In genomic region chr10:7662471-7663141, GRCm38 (mm10) we compare ENCODE assay signal across 8 mouse cellular contexts. TPM values are rescaled to one million over a fixed set of nuclear protein-coding genes. Genes with fewer than 3 reads are reported as not detected.
A peak's percentile ranks its signal among the peaks of the same experiment; 100 is the strongest.
DNase-seq lines count a peak whose midpoint lies in the region; ATAC-seq lines count a peak whose summit lies in the region.

No protein-coding gene starts in this region.

- no peak for DNase-seq in heart, adult 18-20 months
- peak; percentile 75 for DNase-seq in c-Kit-positive CD71-positive TER-119-positive erythroid progenitor cells, embryonic 14.5 days (ENCODE audit: low spot score)
- DNase-seq in spleen, adult 12 weeks (ENCODE audit: low spot score): peak; percentile 70
- no peak for DNase-seq in urinary bladder, adult 18-20 months (ENCODE audit: low spot score in 2 of 2)

- peak overlapping the region; percentile 86 for H3K9ac ChIP-seq in heart, embryonic 12.5 days
- peak overlapping the region; percentile 82 for H3K9ac ChIP-seq in lung, embryonic 15.5 days

- peak overlapping the region; percentile 86 for H3K4me2 ChIP-seq in heart, embryonic 12.5 days
- peak overlapping the region; percentile 89 for H3K4me2 ChIP-seq in lung, embryonic 15.5 days

- under 1% methylated on average over 44 of the region's 44 CpGs for WGBS in heart, embryonic 12.5 days
- WGBS in lung, embryonic 15.5 days: under 1% methylated on average over 44 of the region's 44 CpGs

- H3K36me3 ChIP-seq in heart, embryonic 12.5 days: no peaks in the 10 kb centered on the region
- no peaks in the 10 kb centered on the region for H3K36me3 ChIP-seq in lung, embryonic 15.5 days

- peak overlapping the region; percentile 91 for H3K27ac ChIP-seq in heart, embryonic 12.5 days (ENCODE audit: poor library complexity, severe bottlenecking)
- H3K27ac ChIP-seq in lung, embryonic 15.5 days: peak overlapping the region; percentile 94

- peak; percentile 81 for ATAC-seq in heart, embryonic 12.5 days (ENCODE audit: insufficient number of reproducible peaks, low FRiP score)
- ATAC-seq in CD4-positive, CD25-positive, alpha-beta regulatory T cell, adult 4 months: peak; percentile 50
- peak; percentile 53 to 59 for ATAC-seq in hematopoietic stem cell, adult 5-6 weeks (replicated peaks in 1 of 2; ENCODE audit: insufficient read depth in 1 of 2, low FRiP score in 2 of 2, low TSS enrichment in 1 of 2, low read depth in 1 of 2, poor library complexity in 2 of 2, severe bottlenecking in 2 of 2)
- ATAC-seq in lung, embryonic 15.5 days (ENCODE audit: borderline replicate concordance, extremely low read depth, low FRiP score, low TSS enrichment): peak; percentile 86

- H3K4me1 ChIP-seq in heart, embryonic 12.5 days (replicated peaks): peaks cover 6% of the 10 kb centered on the region
- H3K4me1 ChIP-seq in lung, embryonic 15.5 days: peaks cover 13% of the 10 kb centered on the region

- H3K9me3 ChIP-seq in heart, embryonic 12.5 days (replicated peaks): no peaks in the 10 kb centered on the region
- no peaks in the 10 kb centered on the region for H3K9me3 ChIP-seq in lung, embryonic 15.5 days

- H3K4me3 ChIP-seq in heart, embryonic 12.5 days: peak overlapping the region; percentile 72
- H3K4me3 ChIP-seq in lung, embryonic 15.5 days: peak overlapping the region; percentile 71

- H3K27me3 ChIP-seq in heart, embryonic 12.5 days (replicated peaks): no peaks in the 10 kb centered on the region
- H3K27me3 ChIP-seq in lung, embryonic 15.5 days: no peaks in the 10 kb centered on the region

RNA-seq across cellular contexts. Expression of gene Nup43, which starts 4.7 kb away (rescaled TPM):
- polyA plus RNA-seq in heart, embryonic 12.5 days (2016; fragmentation: Nextera tagmentation; extraction: Ambion mirVana): 34.5 and 39.7 TPM in 2 replicates
- 1 to 10 TPM; 6.7 to 7.3 TPM for total RNA-seq in heart, adult 18-20 months (2021)
- polyA plus RNA-seq in CD4-positive, CD25-positive, alpha-beta regulatory T cell, adult 4 months (2017; shearing (Covaris generic)): 10 to 100 TPM; 28.1 to 31.3 TPM
- total RNA-seq in hematopoietic stem cell, adult 5-6 weeks (2017): 25.8 and 26.9 TPM in 2 replicates
- 57.2 and 59.6 TPM in 2 replicates for polyA plus RNA-seq in lung, embryonic 15.5 days (2015; fragmentation: Nextera tagmentation; extraction: Ambion mirVana)

RNA-seq across cellular contexts. Expression of gene Pcmt1, which starts 18.3 kb away (rescaled TPM):
- polyA plus RNA-seq in heart, embryonic 12.5 days (2016; fragmentation: Nextera tagmentation; extraction: Ambion mirVana): 131 and 134 TPM in 2 replicates
- total RNA-seq in heart, adult 18-20 months (2021): 100 to 1,000 TPM in 1 of 2 experiments, 10 to 100 TPM in 1; 95.5 to 103 TPM
- polyA plus RNA-seq in CD4-positive, CD25-positive, alpha-beta regulatory T cell, adult 4 months (2017; shearing (Covaris generic)): 100 to 1,000 TPM; 109 to 118 TPM
- 75.1 and 90.9 TPM in 2 replicates for total RNA-seq in hematopoietic stem cell, adult 5-6 weeks (2017)
- polyA plus RNA-seq in lung, embryonic 15.5 days (2015; fragmentation: Nextera tagmentation; extraction: Ambion mirVana): 122 and 128 TPM in 2 replicates

RNA-seq across cellular contexts. Expression of gene Lats1, which starts 18.4 kb away (rescaled TPM):
- 5.5 and 5.8 TPM in 2 replicates for polyA plus RNA-seq in heart, embryonic 12.5 days (2016; fragmentation: Nextera tagmentation; extraction: Ambion mirVana)
- total RNA-seq in heart, adult 18-20 months (2021): 10 to 100 TPM in 1 of 2 experiments, 1 to 10 TPM in 1; 8.8 to 11.6 TPM
- polyA plus RNA-seq in CD4-positive, CD25-positive, alpha-beta regulatory T cell, adult 4 months (2017; shearing (Covaris generic)): 1 to 10 TPM; 5.8 to 7.2 TPM
- 26.0 and 28.7 TPM in 2 replicates for total RNA-seq in hematopoietic stem cell, adult 5-6 weeks (2017)
- 7.1 and 7.4 TPM in 2 replicates for polyA plus RNA-seq in lung, embryonic 15.5 days (2015; fragmentation: Nextera tagmentation; extraction: Ambion mirVana)

Comparison
In these comparisons a context has a peak if more than half of its experiments do, and no peak if none do; other contexts are left out.
1. DNase-seq: peak in c-Kit-positive CD71-positive TER-119-positive erythroid progenitor cells, embryonic 14.5 days (single experiment) and spleen, adult 12 weeks (single experiment); none in heart, adult 18-20 months (0 of 2) and urinary bladder, adult 18-20 months (0 of 2).
2. Peak in every context shown above with its lines, with median percentiles within 50 percentile points of each other: ATAC-seq.